Mouse (Mus musculus) CH12.LX (cell line): ENCODE measurements at regions not wholly inside any gene's neighbourhood (a gene's known extent, or its start where the extent isn't known, plus 50 kb on each side); places are given as distances from the start of the nearest gene placed in this dataset.

ENCODE experiments used
- DNase-seq: peaks from one replicate; pipeline ENCODE4 v3.0.0-alpha.2; 2013; ENCODE audit errors: extremely low read depth
- H3K27ac ChIP-seq: 2 replicates; pipeline ENCODE4 v1.5.1; 2012; ENCODE audit warnings: low read depth, mild to moderate bottlenecking, control low read depth, moderate library complexity; ENCODE audit not compliant: insufficient read depth
- H3K27me3 ChIP-seq: replicated peaks from 2 replicates; pipeline ENCODE3; 2012; ENCODE audit warnings: inconsistent platforms
- H3K36me3 ChIP-seq, 2 experiments: replicated peaks in 1 of 2; 2 replicates each; pipeline versions ENCODE3 to v1.6.1; 2012; ENCODE audit warnings: inconsistent platforms in 1 of 2, low read length in 1 of 2, mild to moderate bottlenecking in 1 of 2, mixed read lengths in 1 of 2, moderate library complexity in 1 of 2; ENCODE audit not compliant: control insufficient read depth in 1 of 2, insufficient read depth in 1 of 2
- H3K4me1 ChIP-seq, 2 experiments: 2 replicates each; pipeline ENCODE4 v1.6.1; 2012; ENCODE audit warnings: inconsistent platforms in 1 of 2, moderate library complexity in 1 of 2; ENCODE audit not compliant: insufficient read depth in 2 of 2, control insufficient read depth in 1 of 2
- H3K4me2 ChIP-seq: 2 replicates; pipeline ENCODE4 v1.6.1; 2012; ENCODE audit warnings: low read depth, mild to moderate bottlenecking, control low read depth; ENCODE audit not compliant: poor library complexity, insufficient read depth, severe bottlenecking
- H3K4me3 ChIP-seq, 3 experiments: fragments of 150-350 bp in 1 of 3; sonication (generic) in 1 of 3; replicated peaks in 1 of 3; 2 replicates each; pipeline versions ENCODE3 to v1.5.1; 2011 to 2012; ENCODE audit warnings: low read depth in 2 of 3, low read length in 2 of 3, mild to moderate bottlenecking in 2 of 3, moderate library complexity in 2 of 3, control low read depth in 1 of 3, improper control_type of control experiment in 1 of 3, inconsistent platforms in 1 of 3, mixed read lengths in 1 of 3; ENCODE audit not compliant: poor library complexity in 1 of 3
- H3K79me2 ChIP-seq: replicated peaks from 2 replicates; pipeline ENCODE4 v1.6.1; 2012; ENCODE audit warnings: mild to moderate bottlenecking, moderate library complexity; ENCODE audit not compliant: control insufficient read depth, poor library complexity, insufficient read depth, severe bottlenecking; ENCODE audit errors: extremely low read depth
- H3K9ac ChIP-seq: 2 replicates; pipeline ENCODE4 v1.6.1; 2012; ENCODE audit warnings: low read depth, mild to moderate bottlenecking, control low read depth, moderate library complexity; ENCODE audit not compliant: insufficient read depth
- H3K9me3 ChIP-seq: replicated peaks from 2 replicates; pipeline ENCODE3; 2012; ENCODE audit warnings: low read length, inconsistent platforms, mixed read lengths
- BHLHE40 ChIP-seq: IDR thresholded peaks from 2 replicates; pipeline ENCODE4 v1.6.1; 2011; ENCODE audit warnings: mild to moderate bottlenecking, low read depth, low read length, improper control_type of control experiment
- EP300 ChIP-seq: IDR thresholded peaks from 2 replicates; pipeline ENCODE4 v1.6.1; 2011; ENCODE audit warnings: low read length, improper control_type of control experiment
- GABPA ChIP-seq: IDR thresholded peaks from 2 replicates; pipeline ENCODE4 v1.6.1; 2012; ENCODE audit warnings: low read depth, low read length, improper control_type of control experiment, inconsistent platforms; ENCODE audit not compliant: insufficient replicate concordance
- HCFC1 ChIP-seq: IDR thresholded peaks from 2 replicates; pipeline ENCODE4 v1.6.1; 2012; ENCODE audit warnings: low read depth, mild to moderate bottlenecking, inconsistent platforms, low read length, improper control_type of control experiment
- IRF4 ChIP-seq: IDR thresholded peaks from 2 replicates; pipeline ENCODE4 v1.6.1; 2014; ENCODE audit warnings: low read depth, mild to moderate bottlenecking, inconsistent platforms, low read length, improper control_type of control experiment
- JUN ChIP-seq: IDR thresholded peaks from 2 replicates; pipeline ENCODE4 v1.6.1; 2011; ENCODE audit warnings: low read depth, mild to moderate bottlenecking, low read length, improper control_type of control experiment, moderate library complexity; ENCODE audit not compliant: insufficient read depth
- KAT2A ChIP-seq: IDR thresholded peaks from 2 replicates; pipeline ENCODE4 v1.6.1; 2012; ENCODE audit warnings: low read length, improper control_type of control experiment, inconsistent platforms; ENCODE audit not compliant: insufficient replicate concordance
- MAX ChIP-seq: IDR thresholded peaks from 2 replicates; pipeline ENCODE4 v1.6.1; 2011; ENCODE audit warnings: low read length, improper control_type of control experiment
- MAZ ChIP-seq: IDR thresholded peaks from 2 replicates; pipeline ENCODE4 v1.6.1; 2012; ENCODE audit warnings: low read depth, mild to moderate bottlenecking, inconsistent platforms, low read length, improper control_type of control experiment, moderate library complexity
- MXI1 ChIP-seq: IDR thresholded peaks from 2 replicates; pipeline ENCODE4 v1.6.1; 2011; ENCODE audit warnings: mild to moderate bottlenecking, low read depth, low read length, improper control_type of control experiment
- NELFE ChIP-seq: IDR thresholded peaks from 2 replicates; pipeline ENCODE4 v1.6.1; 2011; ENCODE audit warnings: low read depth, low read length, improper control_type of control experiment
- NRF1 ChIP-seq: IDR thresholded peaks from 2 replicates; pipeline ENCODE4 v1.6.1; 2014; ENCODE audit warnings: low read depth, mild to moderate bottlenecking, inconsistent platforms, low read length, improper control_type of control experiment, moderate library complexity
- PAX5 ChIP-seq: IDR thresholded peaks from 2 replicates; pipeline ENCODE4 v1.6.1; 2012; ENCODE audit warnings: low read length, inconsistent platforms, mixed read lengths
- POLR2A ChIP-seq: IDR thresholded peaks from 2 replicates; pipeline ENCODE4 v1.6.1; 2011; ENCODE audit warnings: low read depth, mild to moderate bottlenecking, improper control_type of control experiment, low read length
- POLR2AphosphoS2 ChIP-seq: IDR thresholded peaks from 2 replicates; pipeline ENCODE4 v1.6.1; 2011; ENCODE audit warnings: low read depth, low read length, improper control_type of control experiment
- RAD21 ChIP-seq: IDR thresholded peaks from 2 replicates; pipeline ENCODE4 v1.6.1; 2011; ENCODE audit warnings: low read depth, mild to moderate bottlenecking, low read length, improper control_type of control experiment, moderate library complexity
- SIN3A ChIP-seq: IDR thresholded peaks from 2 replicates; pipeline ENCODE4 v1.6.1; 2012; ENCODE audit warnings: low read length, improper control_type of control experiment, inconsistent platforms
- SMC3 ChIP-seq: IDR thresholded peaks from 2 replicates; pipeline ENCODE4 v1.6.1; 2011; ENCODE audit warnings: low read depth, low read length, improper control_type of control experiment
- TBP ChIP-seq: conservative IDR thresholded peaks from 2 replicates; pipeline ENCODE4 v1.6.1; 2011; ENCODE audit warnings: low read depth, low read length, improper control_type of control experiment
- USF1 ChIP-seq: IDR thresholded peaks from 2 replicates; pipeline ENCODE4 v1.6.1; 2014; ENCODE audit warnings: low read depth, mild to moderate bottlenecking, inconsistent platforms, low read length, improper control_type of control experiment
- USF2 ChIP-seq: conservative IDR thresholded peaks from 2 replicates; pipeline ENCODE4 v1.6.1; 2011; ENCODE audit warnings: low read depth, low read length, improper control_type of control experiment
- ZC3H11A ChIP-seq: IDR thresholded peaks from 2 replicates; pipeline ENCODE4 v1.6.1; 2012; ENCODE audit warnings: low read depth, mild to moderate bottlenecking, inconsistent platforms, low read length, improper control_type of control experiment
- ZKSCAN1 ChIP-seq: IDR thresholded peaks from 2 replicates; pipeline ENCODE4 v1.6.1; 2012; ENCODE audit warnings: low read depth, inconsistent platforms, low read length, improper control_type of control experiment, borderline replicate concordance
- ZMIZ1 ChIP-seq: IDR thresholded peaks from 2 replicates; pipeline ENCODE4 v1.6.1; 2012; ENCODE audit warnings: low read depth, mild to moderate bottlenecking, inconsistent platforms, low read length, improper control_type of control experiment
- ZNF384 ChIP-seq: IDR thresholded peaks from 2 replicates; pipeline ENCODE4 v1.6.1; 2012; ENCODE audit warnings: low read depth, low read length, improper control_type of control experiment, inconsistent platforms
- dilution Hi-C: fragments of 300-500 bp; cut with MboI; formaldehyde crosslinking; loops from 2 replicates; pipeline ENCODE4 v1.14.3; 2020; ENCODE audit warnings: low sequenced_read_pairs; ENCODE audit not compliant: extremely low pct_unique_long_range_greater_than_20kb, extremely low pct_ligation_motif_present
- in situ Hi-C: fragments of 300-500 bp; cut with MboI; formaldehyde crosslinking; loops from 3 replicates; pipeline ENCODE4 v1.14.3; 2019; ENCODE audit warnings: low sequenced_read_pairs, low pct_ligation_motif_present, low pct_unique_long_range_greater_than_20kb, mixed read lengths

GRCm38 (mm10) chr12:13164791-13165190 lies 84.2 kb downstream of the Ddx1 start:
- H3K9me3 ChIP-seq = no peaks in the 10 kb centered on the region
- H3K4me3 ChIP-seq = no peak overlapping the region
- no peaks in the 10 kb centered on the region for H3K36me3 ChIP-seq
- no peak overlapping the region for H3K9ac ChIP-seq
- H3K27me3 ChIP-seq = no peaks in the 10 kb centered on the region
- in situ Hi-C loops (no loop called here), dilution Hi-C loops (no loop called here)
- H3K79me2 ChIP-seq = no peaks in the 10 kb centered on the region
- peaks cover 0 to 4% of the 10 kb centered on the region in 2 experiments; a peak in 1 of 4 replicates for H3K4me1 ChIP-seq
- no peak overlapping the region for H3K27ac ChIP-seq
- TF ChIP-seq USF2 (no peak), RAD21 (no peak), HCFC1 (no peak), NRF1 (no peak), SMC3 (no peak), MAZ (no peak), JUN (no peak), MAX (no peak), POLR2A (no peak), KAT2A (no peak), BHLHE40 (no peak), TBP (no peak), PAX5 (no peak)
- H3K4me2 ChIP-seq = no peak overlapping the region
- no peak for DNase-seq

DNA sequence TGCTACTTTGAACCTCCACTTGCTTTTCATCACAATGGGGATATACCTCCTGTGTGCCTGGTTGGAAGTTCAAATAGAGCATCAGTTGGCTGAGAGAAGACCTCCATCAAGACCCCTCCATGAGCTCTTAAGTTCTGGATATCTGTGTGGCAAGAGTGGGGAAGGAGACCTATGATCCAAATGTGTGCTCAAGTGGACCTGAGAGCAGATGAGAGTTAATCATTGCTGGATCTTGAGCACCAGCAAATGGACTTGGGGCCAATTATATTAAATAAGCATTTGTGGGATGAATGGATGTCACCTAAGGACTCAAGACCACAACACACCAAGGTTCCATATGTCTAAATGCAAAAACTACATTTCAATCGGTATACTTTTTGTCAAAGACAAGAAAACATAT lies 88.0 kb downstream of the Ddx1 start:
- dilution Hi-C loops (no loop called here), in situ Hi-C loops (no loop called here)
- no peaks in the 10 kb centered on the region for H3K79me2 ChIP-seq
- H3K27me3 ChIP-seq = no peaks in the 10 kb centered on the region
- no peaks in the 10 kb centered on the region for H3K36me3 ChIP-seq
- H3K9ac ChIP-seq = no peak overlapping the region
- TF ChIP-seq ZMIZ1 = no peak
- TF ChIP-seq KAT2A = no peak
- TF ChIP-seq IRF4 = no peak
- TF ChIP-seq MAZ = no peak
- TF ChIP-seq ZC3H11A = no peak
- no peak for TF ChIP-seq USF2
- no peak for TF ChIP-seq ZKSCAN1
- TF ChIP-seq POLR2AphosphoS2 = no peak
- TF ChIP-seq USF1 = no peak
- no peak for TF ChIP-seq NELFE
- no peak for TF ChIP-seq ZNF384
- no peak for TF ChIP-seq EP300
- no peak for TF ChIP-seq MXI1
- TF ChIP-seq SIN3A = no peak
- TF ChIP-seq GABPA = no peak
- no peak for TF ChIP-seq NRF1
- no peak for TF ChIP-seq SMC3
- no peaks in the 10 kb centered on the region for H3K9me3 ChIP-seq
- no peak overlapping the region for H3K4me2 ChIP-seq
- no peak for DNase-seq
- no peak overlapping the region for H3K27ac ChIP-seq
- no peak overlapping the region for H3K4me3 ChIP-seq
- H3K4me1 ChIP-seq = peaks cover 3 to 20% of the 10 kb centered on the region in 2 experiments; a peak in 2 of 4 replicates
